In genomic region chr5:142899932-142900533, GRCm38 (mm10) we compare ENCODE assay signal across 15 mouse cellular contexts. TPM values are rescaled to one million over a fixed set of nuclear protein-coding genes. Genes with fewer than 3 reads are reported as not detected.
DNase-seq lines count a peak whose midpoint lies in the region; ATAC-seq lines count a peak whose summit lies in the region.
"Had no signal": no experiment of that assay in that cellular context is flagged by ENCODE, and none has a peak within 500 bp of the region (broad histone marks: within the 10 kb centered on the region; RNA-seq: fewer than 3 reads in every experiment).

No protein-coding gene starts in this region.

- H3K4me3 ChIP-seq in heart, embryonic 15.5 days = no peak overlapping the region
- H3K4me3 ChIP-seq: embryonic facial prominence, embryonic 13.5 days; forebrain, embryonic 15.5 days; heart, embryonic 10.5 days; intestine, embryonic 15.5 days; midbrain, embryonic 13.5 days had no signal

- H3K9me3 ChIP-seq in heart, embryonic 15.5 days (replicated peaks) = no peaks in the 10 kb centered on the region
- H3K9me3 ChIP-seq: embryonic facial prominence, embryonic 13.5 days; forebrain, embryonic 15.5 days; heart, embryonic 10.5 days; intestine, embryonic 15.5 days; midbrain, embryonic 13.5 days had no signal

- H3K4me1 ChIP-seq in heart, embryonic 15.5 days (replicated peaks) = peaks cover 31% of the 10 kb centered on the region

- no peak for ATAC-seq in heart, embryonic 15.5 days (replicated peaks; ENCODE audit: insufficient number of reproducible peaks, insufficient read depth, low FRiP score, low read depth)
- ATAC-seq: forebrain, embryonic 15.5 days; intestine, embryonic 15.5 days; midbrain, embryonic 13.5 days had no signal

- 0 out of 2 replicates have a peak overlapping the region, but pooled peaks have one; percentile 100 for H3K27ac ChIP-seq in heart, embryonic 15.5 days
- H3K27ac ChIP-seq: embryonic facial prominence, embryonic 13.5 days; heart, embryonic 10.5 days; hindbrain, embryonic 14.5 days had no signal

- 75% methylated on average over 5 of the region's 5 CpGs for WGBS in heart, embryonic 15.5 days

- no peaks in the 10 kb centered on the region for H3K27me3 ChIP-seq in heart, embryonic 15.5 days
- H3K27me3 ChIP-seq: embryonic facial prominence, embryonic 13.5 days; forebrain, embryonic 15.5 days; intestine, embryonic 15.5 days; midbrain, embryonic 13.5 days had no signal

- H3K4me2 ChIP-seq in heart, embryonic 15.5 days = no peak overlapping the region
- H3K4me2 ChIP-seq: embryonic facial prominence, embryonic 13.5 days; forebrain, embryonic 15.5 days; hindbrain, embryonic 14.5 days; intestine, embryonic 15.5 days; midbrain, embryonic 13.5 days had no signal

- peaks cover 48% of the 10 kb centered on the region for H3K36me3 ChIP-seq in heart, embryonic 15.5 days

- no peak for DNase-seq in heart, postnatal 4 days
- DNase-seq in retina, postnatal 1 day = peak; percentile 41
- no peak for DNase-seq in retina, embryonic 14.5 days (ENCODE audit: low spot score)
- peak; percentile 60 for DNase-seq in R1 (ENCODE audit: low read depth, low spot score)
- no peak for DNase-seq in spleen, adult 12 weeks (ENCODE audit: low spot score)
- no peak for DNase-seq in cerebellum, adult 11-12 months
- DNase-seq: lung, adult 18-20 months; lung, postnatal 14 days had no signal

- H3K9ac ChIP-seq in heart, embryonic 15.5 days = no peak overlapping the region
- H3K9ac ChIP-seq: embryonic facial prominence, embryonic 13.5 days; forebrain, embryonic 15.5 days; hindbrain, embryonic 14.5 days; intestine, embryonic 15.5 days; midbrain, embryonic 13.5 days had no signal

RNA-seq across cellular contexts. Expression of gene Fbxl18, which starts 4.8 kb away (rescaled TPM):
- 7.7 and 9.9 TPM in 2 replicates for polyA plus RNA-seq in heart, embryonic 15.5 days (2015; fragmentation: Nextera tagmentation; extraction: Ambion mirVana)
- total RNA-seq in heart, postnatal 4 days (2021) = 1 to 10 TPM; 9.4 to 9.5 TPM

RNA-seq across cellular contexts. Expression of gene Actb, which starts 6.5 kb away (rescaled TPM):
- polyA plus RNA-seq in heart, embryonic 15.5 days (2015; fragmentation: Nextera tagmentation; extraction: Ambion mirVana) = 5,943 and 6,493 TPM in 2 replicates
- 1,000 to 10,000 TPM; 2,345 to 2,495 TPM for total RNA-seq in heart, postnatal 4 days (2021)

Comparison
In these comparisons a context has a peak if more than half of its experiments do, and no peak if none do; other contexts are left out.
1. DNase-seq: peak in retina, postnatal 1 day (single experiment) and R1 (single experiment); none in heart, postnatal 4 days (single experiment), retina, embryonic 14.5 days (single experiment), spleen, adult 12 weeks (single experiment) and cerebellum, adult 11-12 months (single experiment).